Mouse (Mus musculus): ENCODE measurements around the gene Ptpn14. TPM values are rescaled to one million over a fixed set of nuclear protein-coding genes. Genes with fewer than 3 reads are reported as not detected.

Gene Ptpn14
- total and polyA plus RNA-seq, 3 experiments: 11.9 to 30.1 (median 29.3) TPM

- H3K36me3 ChIP-seq (ENCODE audit: control insufficient read depth, insufficient read depth, low read length): no peaks in the 10 kb centered on the region
- no peaks in the 10 kb centered on the region; the same call in none of the 2 replicates for H3K4me1 ChIP-seq (ENCODE audit: control insufficient read depth, insufficient read depth, low read length)
- no peaks in the 10 kb centered on the region; the same call in 1 of the 2 replicates for H3K79me2 ChIP-seq (replicated peaks; ENCODE audit: control insufficient read depth, insufficient read depth, low read length)
- H3K4me3 ChIP-seq: no peak overlapping the region
- TF ChIP-seq EP300 (IDR thresholded peaks at IDR 0.05; ENCODE audit: insufficient read depth, low read depth, low read length) (no peak), CTCF (IDR thresholded peaks at IDR 0.05) (no peak), POLR2A (IDR thresholded peaks at IDR 0.05; ENCODE audit: insufficient read depth, low read depth, low read length) (no peak)
- 73% methylated on average over 26 of the region's 26 CpGs for WGBS
- H3K9ac ChIP-seq (ENCODE audit: low read depth, low read length): no peak overlapping the region
- DNase-seq: no peak
- H3K27ac ChIP-seq: no peak overlapping the region
- intact Hi-C loops (cut with DNase I): no loop called here
- H3K27me3 ChIP-seq (ENCODE audit: control insufficient read depth, insufficient read depth, low read length): no peaks in the 10 kb centered on the region
Observed at GRCm38 (mm10) chr1:189786707-189787485, 58.8 kb downstream of the Ptpn14 start.

GRCm38 (mm10) chr1:189789545-189789944, 61.5 kb downstream of the Ptpn14 start:
- no peak for DNase-seq
- Histone ChIP-seq H3K9ac (ENCODE audit: low read depth, low read length) (no peak overlapping the region), H3K27ac (no peak overlapping the region), H3K4me1 (ENCODE audit: control insufficient read depth, insufficient read depth, low read length) (peaks cover 4% of the 10 kb centered on the region), H3K4me3 (no peak overlapping the region), H3K36me3 (ENCODE audit: control insufficient read depth, insufficient read depth, low read length) (no peaks in the 10 kb centered on the region), H3K27me3 (ENCODE audit: control insufficient read depth, insufficient read depth, low read length) (no peaks in the 10 kb centered on the region), H3K79me2 (replicated peaks; ENCODE audit: control insufficient read depth, insufficient read depth, low read length) (peaks cover 1% of the 10 kb centered on the region; the same call in 1 of the 2 replicates)
- WGBS: 81% methylated on average over 6 of the region's 6 CpGs
- intact Hi-C loops (cut with DNase I): no loop called here
- no peak for TF ChIP-seq CTCF (IDR thresholded peaks at IDR 0.05)
- TF ChIP-seq EP300 (IDR thresholded peaks at IDR 0.05; ENCODE audit: insufficient read depth, low read depth, low read length): no peak
- TF ChIP-seq POLR2A (IDR thresholded peaks at IDR 0.05; ENCODE audit: insufficient read depth, low read depth, low read length): no peak

- no peaks in the 10 kb centered on the region for H3K27me3 ChIP-seq (ENCODE audit: control insufficient read depth, insufficient read depth, low read length)
- no peak for DNase-seq
- TF ChIP-seq POLR2A (IDR thresholded peaks at IDR 0.05; ENCODE audit: insufficient read depth, low read depth, low read length): no peak
- no peak for TF ChIP-seq CTCF (IDR thresholded peaks at IDR 0.05)
- TF ChIP-seq EP300 (IDR thresholded peaks at IDR 0.05; ENCODE audit: insufficient read depth, low read depth, low read length): no peak
- peaks cover 1% of the 10 kb centered on the region; the same call in 1 of the 2 replicates for H3K79me2 ChIP-seq (replicated peaks; ENCODE audit: control insufficient read depth, insufficient read depth, low read length)
- no peak overlapping the region for H3K27ac ChIP-seq
- H3K36me3 ChIP-seq (ENCODE audit: control insufficient read depth, insufficient read depth, low read length): no peaks in the 10 kb centered on the region
- 77% methylated on average over 7 of the region's 7 CpGs for WGBS
- peaks cover 4% of the 10 kb centered on the region for H3K4me1 ChIP-seq (ENCODE audit: control insufficient read depth, insufficient read depth, low read length)
- H3K4me3 ChIP-seq: no peak overlapping the region
- H3K9ac ChIP-seq (ENCODE audit: low read depth, low read length): no peak overlapping the region
- intact Hi-C loops (cut with DNase I): no loop called here
Observed at GRCm38 (mm10) chr1:189790666-189791065, 62.6 kb downstream of the Ptpn14 start.

- Histone ChIP-seq H3K4me1 (ENCODE audit: control insufficient read depth, insufficient read depth, low read length) (peaks cover 5% of the 10 kb centered on the region), H3K79me2 (replicated peaks; ENCODE audit: control insufficient read depth, insufficient read depth, low read length) (peaks cover 1% of the 10 kb centered on the region; the same call in 1 of the 2 replicates), H3K27me3 (ENCODE audit: control insufficient read depth, insufficient read depth, low read length) (no peaks in the 10 kb centered on the region), H3K4me3 (no peak overlapping the region), H3K9ac (ENCODE audit: low read depth, low read length) (no peak overlapping the region), H3K36me3 (ENCODE audit: control insufficient read depth, insufficient read depth, low read length) (no peaks in the 10 kb centered on the region), H3K27ac (no peak overlapping the region)
- intact Hi-C loops (cut with DNase I): no loop called here
- DNase-seq: no peak
- 89% methylated on average over 10 of the region's 10 CpGs for WGBS
- TF ChIP-seq CTCF (IDR thresholded peaks at IDR 0.05) (no peak), POLR2A (IDR thresholded peaks at IDR 0.05; ENCODE audit: insufficient read depth, low read depth, low read length) (no peak), EP300 (IDR thresholded peaks at IDR 0.05; ENCODE audit: insufficient read depth, low read depth, low read length) (no peak)
Observed at GRCm38 (mm10) chr1:189791534-189792217, 63.6 kb downstream of the Ptpn14 start.

- TF ChIP-seq POLR2A (IDR thresholded peaks at IDR 0.05; ENCODE audit: insufficient read depth, low read depth, low read length) (no peak), CTCF (IDR thresholded peaks at IDR 0.05) (no peak), EP300 (IDR thresholded peaks at IDR 0.05; ENCODE audit: insufficient read depth, low read depth, low read length) (no peak)
- 50% methylated on average over 14 of the region's 14 CpGs for WGBS
- Histone ChIP-seq H3K79me2 (replicated peaks; ENCODE audit: control insufficient read depth, insufficient read depth, low read length) (peaks cover 1% of the 10 kb centered on the region; the same call in 1 of the 2 replicates), H3K27ac (no peak overlapping the region), H3K27me3 (ENCODE audit: control insufficient read depth, insufficient read depth, low read length) (no peaks in the 10 kb centered on the region), H3K9ac (ENCODE audit: low read depth, low read length) (no peak overlapping the region), H3K4me1 (ENCODE audit: control insufficient read depth, insufficient read depth, low read length) (peaks cover 8% of the 10 kb centered on the region), H3K4me3 (no peak overlapping the region), H3K36me3 (ENCODE audit: control insufficient read depth, insufficient read depth, low read length) (no peaks in the 10 kb centered on the region)
- no peak for DNase-seq
- intact Hi-C loops (cut with DNase I): no loop called here
Observed at GRCm38 (mm10) chr1:189792560-189793195, 64.6 kb downstream of the Ptpn14 start.
